Mouse (Mus musculus) c-Kit-negative CD71-positive TER-119-positive erythroid progenitor cells, embryonic 14.5 days (primary cell): Measurements from ENCODE around the gene Nxpe3.
"Not testable (repeated sequence)": the region's sequence is repeated elsewhere in the genome, so short reads cannot be mapped to it uniquely, and the experiment has no call there.

Experiments
- DNase-seq: peaks from one replicate; pipeline ENCODE4 v3.0.0-alpha.2; 2013; ENCODE audit warnings: low read depth, low spot score

Gene Nxpe3

DNA sequence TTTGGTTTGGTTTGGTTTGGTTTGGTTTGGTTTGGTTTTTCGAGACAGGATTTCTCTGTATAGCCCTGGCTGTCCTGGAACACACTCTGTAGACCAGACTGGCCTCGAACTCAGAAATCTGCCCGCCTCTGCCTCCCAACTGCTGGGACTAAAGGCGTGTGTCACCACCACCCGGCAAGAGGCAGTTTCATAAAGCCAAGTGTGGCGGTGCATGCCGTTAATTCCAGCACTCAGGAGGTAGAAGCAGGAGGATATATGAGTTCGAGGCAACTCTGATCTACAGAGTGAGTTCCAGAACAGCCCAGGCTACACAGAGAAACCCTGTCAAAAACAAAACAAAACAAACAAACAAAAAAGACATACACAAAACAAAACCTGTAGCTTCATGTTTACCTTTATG lies 57.4 kb downstream of the Nxpe3 start:
- not testable (repeated sequence) for DNase-seq

DNA sequence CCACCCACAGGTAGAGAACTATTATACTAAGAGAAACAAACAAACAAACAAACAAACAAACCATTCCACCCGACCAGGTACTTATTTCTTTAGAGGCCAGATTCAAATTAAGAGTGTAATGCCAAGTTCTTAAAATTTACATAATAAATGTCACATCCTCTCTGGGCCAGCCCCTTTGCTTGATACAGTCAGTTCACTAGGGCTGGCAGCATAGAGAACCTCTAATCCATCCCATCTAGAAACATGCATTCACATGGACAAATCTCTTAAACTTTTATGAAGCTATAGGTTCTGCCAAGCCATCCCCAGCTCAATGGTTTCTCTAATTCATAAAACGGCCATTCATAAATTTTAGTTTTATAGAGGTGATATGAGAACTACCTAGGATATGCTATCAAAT lies 57.9 kb downstream of the Nxpe3 start:
- no peak for DNase-seq

- DNase-seq = no peak
Measured at GRCm38 (mm10) chr16:55835798-55836197, 59.3 kb downstream of the Nxpe3 start.

GRCm38 (mm10) chr16:55832617-55833016 lies 62.5 kb downstream of the Nxpe3 start:
- DNase-seq = no peak

DNA sequence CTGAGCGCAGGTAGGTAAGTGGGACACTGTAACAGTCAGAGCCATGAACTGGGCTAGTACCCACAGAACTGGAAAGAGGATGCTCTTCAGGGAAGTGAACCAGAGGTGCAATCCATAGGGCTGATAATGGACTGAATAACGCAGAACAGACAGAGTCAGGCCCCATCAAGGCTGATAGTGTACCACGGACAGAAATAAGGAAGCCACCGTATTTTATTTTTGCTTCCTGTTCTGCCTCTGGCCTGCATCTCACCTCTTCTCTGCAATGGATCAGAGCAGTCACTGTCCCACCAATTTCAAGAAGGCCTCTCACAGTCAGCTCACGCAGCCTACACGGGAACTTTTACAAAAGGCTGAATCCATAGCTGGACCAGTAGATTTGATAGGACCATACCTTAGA lies 63.0 kb downstream of the Nxpe3 start:
- no peak for DNase-seq

- DNase-seq = no peak
Measured at GRCm38 (mm10) chr16:55831451-55831850, 63.6 kb downstream of the Nxpe3 start.

- no peak for DNase-seq
Measured at GRCm38 (mm10) chr16:55823398-55824155, 71.5 kb downstream of the Nxpe3 start.

DNA sequence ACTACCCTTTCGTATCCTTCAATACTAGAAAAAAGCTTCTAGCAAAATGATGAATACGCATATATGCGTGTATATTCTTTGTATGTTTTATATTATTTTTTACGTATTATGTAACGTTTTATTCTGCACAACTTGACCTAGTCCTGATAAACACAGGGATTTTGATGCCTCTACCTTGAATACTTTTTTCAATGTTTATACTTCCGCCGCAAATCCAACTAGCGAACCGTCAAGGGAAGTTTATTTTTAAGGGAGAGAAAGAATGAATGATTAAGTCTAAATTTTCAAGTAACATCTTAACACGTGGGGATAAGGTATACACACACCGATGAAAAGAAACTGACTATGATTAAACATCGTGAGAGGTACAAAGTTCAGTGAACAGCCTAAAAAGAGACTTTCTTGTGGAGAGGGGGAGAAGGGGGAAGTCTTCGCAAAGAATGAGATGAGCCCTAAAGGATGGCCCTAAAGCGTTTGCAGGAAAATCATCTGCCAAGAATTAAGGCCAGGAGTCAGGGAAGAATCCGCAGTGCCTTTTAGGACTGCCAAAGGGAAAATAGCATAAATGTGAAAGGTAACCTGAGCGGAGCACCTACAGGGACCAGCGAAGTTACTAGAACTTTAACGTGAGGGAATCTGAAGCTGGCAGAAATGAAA lies 72.2 kb downstream of the Nxpe3 start:
- DNase-seq = no peak

- peak; percentile 42 for DNase-seq
Measured at GRCm38 (mm10) chr16:55821997-55822740, 72.9 kb downstream of the Nxpe3 start.

- DNase-seq = no peak
Measured at GRCm38 (mm10) chr16:55821571-55821981, 73.5 kb downstream of the Nxpe3 start.

DNA sequence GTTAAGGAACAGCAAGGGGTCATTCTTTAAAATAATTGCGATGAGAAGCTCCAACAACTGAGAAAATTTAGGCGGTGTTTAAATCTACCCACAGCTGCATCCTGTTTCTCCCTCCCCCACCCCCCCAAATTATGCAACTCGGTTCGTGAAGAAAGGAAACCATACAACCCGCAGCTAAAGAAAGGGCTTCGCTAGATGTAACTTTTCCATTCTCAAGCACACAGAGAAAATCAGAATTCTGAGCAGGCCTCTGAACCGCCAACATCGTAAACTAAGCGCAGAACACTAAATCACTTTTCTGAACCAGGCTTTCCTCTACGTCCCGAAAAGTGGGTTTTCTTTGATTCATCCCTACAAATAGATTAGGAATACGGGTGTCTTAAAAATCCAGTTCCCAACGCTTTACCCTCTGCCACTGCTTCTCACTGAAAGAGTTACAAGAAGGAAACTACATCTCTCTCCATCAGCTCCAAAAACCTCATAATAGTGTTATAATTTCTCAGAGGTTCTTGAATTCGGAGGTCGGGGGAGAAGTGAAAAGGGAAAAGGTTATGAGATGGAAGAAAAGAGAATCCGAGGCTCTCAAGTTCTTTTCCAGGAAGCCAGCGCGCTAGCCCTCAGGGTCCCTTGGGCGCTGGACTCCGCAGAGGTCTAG lies 74.0 kb downstream of the Nxpe3 start:
- DNase-seq = no peak

DNA sequence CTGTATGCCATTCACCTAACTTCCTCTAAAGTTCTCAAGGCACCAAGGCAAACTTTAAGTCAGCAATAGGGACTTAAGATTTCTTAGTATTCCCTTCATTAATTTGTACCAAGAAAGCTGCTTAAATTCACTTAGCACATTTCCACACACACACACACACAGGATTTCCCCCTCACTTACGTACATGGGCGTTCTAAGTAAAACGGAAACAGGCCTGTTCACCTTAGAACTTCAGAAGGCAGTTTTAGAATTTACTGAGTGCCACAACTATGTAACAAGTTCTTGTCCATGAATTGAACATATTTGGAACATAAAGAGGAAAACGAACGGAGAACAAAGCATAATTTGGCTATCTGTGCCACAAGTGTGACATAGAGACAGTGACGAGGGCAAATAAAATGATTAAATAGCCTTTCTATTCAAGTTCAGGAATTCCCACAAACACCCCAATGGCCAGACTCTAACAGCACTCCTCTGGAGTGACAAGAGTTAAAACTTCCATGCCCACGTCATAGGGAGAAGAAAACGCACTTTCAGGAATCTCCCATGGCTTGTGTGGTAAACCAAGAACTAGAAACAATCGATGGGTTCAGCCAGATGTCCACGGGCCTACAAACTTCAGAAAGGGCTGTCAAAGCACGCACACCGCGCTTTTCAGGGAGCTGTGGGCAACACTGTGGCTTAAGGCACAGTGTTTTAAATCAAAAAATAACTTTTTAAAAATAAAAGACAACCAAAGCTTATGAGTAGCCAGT lies 74.7 kb downstream of the Nxpe3 start:
- DNase-seq = no peak

GRCm38 (mm10) chr16:55819186-55819861 lies 75.8 kb downstream of the Nxpe3 start:
- no peak for DNase-seq

- no peak for DNase-seq
Measured at GRCm38 (mm10) chr16:55817717-55818515, 77.2 kb downstream of the Nxpe3 start.

GRCm38 (mm10) chr16:55816202-55816941 lies 78.7 kb downstream of the Nxpe3 start:
- DNase-seq = no peak

GRCm38 (mm10) chr16:55815466-55815865 lies 79.6 kb downstream of the Nxpe3 start:
- no peak for DNase-seq

- DNase-seq = no peak
Measured at GRCm38 (mm10) chr16:55814686-55815085, 80.4 kb downstream of the Nxpe3 start.

DNA sequence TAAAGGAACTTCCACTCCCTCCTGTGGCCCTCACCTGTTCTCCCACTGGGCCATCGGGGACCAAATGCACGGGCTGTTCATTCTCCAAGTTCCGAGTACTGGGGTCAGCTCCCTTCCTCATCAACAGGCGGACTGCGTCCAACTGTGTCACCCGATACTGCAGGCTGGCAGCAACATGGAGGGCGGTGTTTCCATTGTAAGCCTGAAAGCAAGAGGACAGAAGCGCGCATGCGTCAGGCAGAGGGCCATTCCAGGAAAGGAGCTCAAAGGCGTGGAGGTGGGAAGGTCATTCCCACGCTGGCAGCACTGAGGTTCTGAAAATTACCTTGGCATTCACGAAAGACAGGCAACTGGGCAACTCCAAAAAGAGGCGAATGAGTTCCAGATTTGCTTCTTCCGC lies 81.2 kb downstream of the Nxpe3 start:
- DNase-seq = no peak

DNA sequence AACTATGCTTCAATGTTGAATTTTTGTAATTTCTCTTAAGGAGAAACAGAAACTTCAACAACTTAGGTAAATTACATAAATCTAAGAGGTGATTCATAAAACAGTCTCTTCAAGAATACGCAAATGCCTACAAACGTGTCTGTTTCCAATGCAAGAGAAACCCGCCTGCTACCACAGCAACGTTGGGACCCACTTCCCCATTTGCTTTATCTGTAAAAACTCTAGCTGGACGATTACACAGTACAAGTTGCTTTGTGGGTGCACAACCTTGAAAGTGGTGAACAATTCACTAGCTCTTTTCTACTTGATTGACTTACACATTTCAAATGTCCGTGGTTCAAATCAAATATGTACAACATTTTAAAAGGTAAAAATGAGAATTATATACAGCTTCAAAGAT lies 83.3 kb downstream of the Nxpe3 start:
- no peak for DNase-seq
